Mouse (Mus musculus): ENCODE measurements around the gene Agbl3. TPM values are rescaled to one million over a fixed set of nuclear protein-coding genes. Genes with fewer than 3 reads are reported as not detected.

Gene Agbl3
- polyA plus RNA-seq, 1 experiment from 2014 or later: 12.7 TPM

DNA sequence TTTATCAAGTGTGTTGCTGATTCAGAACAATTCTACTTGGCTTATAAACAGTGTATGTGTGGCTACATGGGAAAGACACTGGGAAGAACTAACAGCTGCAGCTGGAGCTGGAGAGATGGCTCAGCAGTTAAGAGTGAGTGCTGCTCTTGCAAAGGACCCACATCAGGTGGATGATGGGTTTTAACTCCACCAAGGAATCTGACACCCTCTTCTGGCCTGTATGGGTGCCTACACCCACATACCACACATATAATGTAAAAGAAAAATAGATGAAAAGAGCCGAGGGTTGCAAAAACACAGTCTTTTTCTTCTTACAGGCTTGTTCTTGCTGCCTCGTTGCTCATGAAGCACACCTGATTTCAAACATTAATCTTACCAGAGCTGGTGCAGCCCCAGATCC, 125.9 kb downstream of the Agbl3 start:
- no peak overlapping the region for H3K9ac ChIP-seq
- H3K4me1 ChIP-seq (replicated peaks; ENCODE audit: control insufficient read depth, insufficient read depth, low read length): peaks cover 12% of the 10 kb centered on the region; the same call in 1 of the 2 replicates
- H3K27me3 ChIP-seq (ENCODE audit: control insufficient read depth, insufficient read depth, low read length): no peaks in the 10 kb centered on the region
- H3K9me3 ChIP-seq (ENCODE audit: control insufficient read depth, low read length): no peaks in the 10 kb centered on the region
- DNase-seq (ENCODE audit: low spot score) (no peak), ATAC-seq (ENCODE audit: low FRiP score) (no peak)
- 88% methylated on average over 2 of the region's 2 CpGs for WGBS
- H3K27ac ChIP-seq: no peak overlapping the region
- no peak overlapping the region for H3K4me2 ChIP-seq (replicated peaks)
- peaks cover 61% of the 10 kb centered on the region for H3K36me3 ChIP-seq (replicated peaks; ENCODE audit: control insufficient read depth, insufficient read depth)
- H3K4me3 ChIP-seq (replicated peaks; ENCODE audit: low read length): no peak overlapping the region

GRCm38 (mm10) chr6:34906661-34907060, 126.4 kb downstream of the Agbl3 start:
- ATAC-seq (ENCODE audit: low FRiP score) (no peak), DNase-seq (ENCODE audit: low spot score) (no peak)
- Histone ChIP-seq H3K4me2 (replicated peaks) (no peak overlapping the region), H3K9ac (no peak overlapping the region), H3K4me3 (replicated peaks; ENCODE audit: low read length) (no peak overlapping the region), H3K4me1 (replicated peaks; ENCODE audit: control insufficient read depth, insufficient read depth, low read length) (peaks cover 12% of the 10 kb centered on the region; the same call in 1 of the 2 replicates), H3K27me3 (ENCODE audit: control insufficient read depth, insufficient read depth, low read length) (no peaks in the 10 kb centered on the region), H3K36me3 (replicated peaks; ENCODE audit: control insufficient read depth, insufficient read depth) (peaks cover 57% of the 10 kb centered on the region), H3K9me3 (ENCODE audit: control insufficient read depth, low read length) (no peaks in the 10 kb centered on the region), H3K27ac (no peak overlapping the region)
- 94% methylated on average over 4 of the region's 4 CpGs for WGBS

- no peak overlapping the region for H3K9ac ChIP-seq
- H3K4me3 ChIP-seq (replicated peaks; ENCODE audit: low read length): no peak overlapping the region
- no peak overlapping the region for H3K27ac ChIP-seq
- ATAC-seq (ENCODE audit: low FRiP score): no peak
- peaks cover 10% of the 10 kb centered on the region; the same call in 1 of the 2 replicates for H3K4me1 ChIP-seq (replicated peaks; ENCODE audit: control insufficient read depth, insufficient read depth, low read length)
- no peaks in the 10 kb centered on the region for H3K27me3 ChIP-seq (ENCODE audit: control insufficient read depth, insufficient read depth, low read length)
- H3K9me3 ChIP-seq (ENCODE audit: control insufficient read depth, low read length): no peaks in the 10 kb centered on the region
- no peak for DNase-seq (ENCODE audit: low spot score)
- 49% methylated on average over 2 of the region's 2 CpGs for WGBS
- no peak overlapping the region for H3K4me2 ChIP-seq (replicated peaks)
- peaks cover 52% of the 10 kb centered on the region for H3K36me3 ChIP-seq (replicated peaks; ENCODE audit: control insufficient read depth, insufficient read depth)
Observed at GRCm38 (mm10) chr6:34907121-34907614, 126.9 kb downstream of the Agbl3 start.

DNA sequence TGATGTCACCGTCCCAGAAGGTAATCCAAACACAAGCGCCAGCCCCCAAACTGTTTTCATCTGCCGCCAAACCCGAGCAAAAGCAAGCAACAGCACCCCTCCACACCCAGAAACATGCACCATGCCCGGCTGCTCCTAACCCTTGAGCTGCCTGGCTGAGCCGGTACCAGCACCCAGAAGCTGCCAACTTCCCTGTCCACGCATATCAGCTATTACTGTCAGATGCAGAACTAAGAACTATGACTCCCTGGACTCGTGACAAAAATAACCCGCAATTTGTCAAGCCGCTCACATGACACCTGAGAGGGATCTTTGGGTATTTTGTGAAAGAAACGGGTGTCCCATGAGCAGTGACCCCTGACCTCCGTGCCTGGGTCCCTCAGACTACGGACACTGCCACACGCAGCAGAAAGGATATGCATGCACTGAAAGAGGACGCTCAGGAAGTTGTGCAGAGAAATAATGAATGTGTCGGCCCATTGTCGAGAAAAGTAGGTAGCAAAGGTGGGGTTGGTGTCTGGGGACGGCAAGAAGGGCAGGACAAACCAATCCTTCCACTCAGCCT, 127.5 kb downstream of the Agbl3 start:
- DNase-seq (ENCODE audit: low spot score) (no peak), ATAC-seq (ENCODE audit: low FRiP score) (no peak)
- Histone ChIP-seq H3K4me1 (replicated peaks; ENCODE audit: control insufficient read depth, insufficient read depth, low read length) (peaks cover 9% of the 10 kb centered on the region; the same call in 1 of the 2 replicates), H3K4me2 (replicated peaks) (no peak overlapping the region), H3K27me3 (ENCODE audit: control insufficient read depth, insufficient read depth, low read length) (no peaks in the 10 kb centered on the region), H3K9me3 (ENCODE audit: control insufficient read depth, low read length) (no peaks in the 10 kb centered on the region), H3K9ac (no peak overlapping the region), H3K36me3 (replicated peaks; ENCODE audit: control insufficient read depth, insufficient read depth) (peaks cover 46% of the 10 kb centered on the region), H3K27ac (no peak overlapping the region), H3K4me3 (replicated peaks; ENCODE audit: low read length) (no peak overlapping the region)
- 90% methylated on average over 18 of the region's 18 CpGs for WGBS

Other genes with a start within 250 kb of the Agbl3 start
- gene Cald1, start 181.9 kb upstream of the Agbl3 start, polyA plus RNA-seq (2014; fragmentation: Nextera tagmentation; extraction: Ambion mirVana): 52.4 and 55.0 TPM in 2 replicates
- gene Tmem140, start 82.7 kb downstream of the Agbl3 start, polyA plus RNA-seq (2014; fragmentation: Nextera tagmentation; extraction: Ambion mirVana): 0.78 and 1.4 TPM in 2 replicates
- 7.4 and 8.3 TPM in 2 replicates for gene Cyren, start 97.6 kb downstream of the Agbl3 start, polyA plus RNA-seq (2014; fragmentation: Nextera tagmentation; extraction: Ambion mirVana)
- 15.0 and 15.5 TPM in 2 replicates for gene Wdr91, start 130.4 kb downstream of the Agbl3 start, polyA plus RNA-seq (2014; fragmentation: Nextera tagmentation; extraction: Ambion mirVana)
- gene Stra8, start 139.7 kb downstream of the Agbl3 start, polyA plus RNA-seq (2014; fragmentation: Nextera tagmentation; extraction: Ambion mirVana): not detected in 2 replicates
- gene Slc23a4, start 208.0 kb downstream of the Agbl3 start, polyA plus RNA-seq (2014; fragmentation: Nextera tagmentation; extraction: Ambion mirVana): 0.48 and 0.78 TPM in 2 replicates